Mouse (Mus musculus) heart, adult 2 months (tissue): ENCODE measurements around the gene Hba-a2.

ENCODE experiments used
- CTCF ChIP-seq: fragments of 200-600 bp; IDR thresholded peaks from 2 replicates; pipeline ENCODE4 v1.8.1; 2022; ENCODE audit warnings: antibody characterized with exemption, mild to moderate bottlenecking, moderate library complexity
- EP300 ChIP-seq: fragments of 200-500 bp; IDR thresholded peaks from 2 replicates; pipeline ENCODE4 v1.6.1; 2011; ENCODE audit warnings: low read depth, low read length, control low read depth; ENCODE audit not compliant: insufficient read depth
- POLR2A ChIP-seq: fragments of 200-500 bp; IDR thresholded peaks from 2 replicates; pipeline ENCODE4 v1.6.1; 2011; ENCODE audit warnings: mild to moderate bottlenecking, low read depth, low read length, control low read depth; ENCODE audit not compliant: insufficient read depth

GRCm38 (mm10) chr11:32302824-32303419 is 6.6 kb downstream of the Hba-a2 start:
- TF ChIP-seq POLR2A (no peak), CTCF (no peak), EP300 (no peak)
